Mouse (Mus musculus) thymus, postnatal 10 days (tissue): ENCODE results near the gene Mindy1.

Source experiments
- DNase-seq, 2 experiments: peaks; one replicate each; pipeline ENCODE4 v3.0.0; 2021; ENCODE audit warnings: low spot score in 2 of 2

The Mindy1 gene

DNA sequence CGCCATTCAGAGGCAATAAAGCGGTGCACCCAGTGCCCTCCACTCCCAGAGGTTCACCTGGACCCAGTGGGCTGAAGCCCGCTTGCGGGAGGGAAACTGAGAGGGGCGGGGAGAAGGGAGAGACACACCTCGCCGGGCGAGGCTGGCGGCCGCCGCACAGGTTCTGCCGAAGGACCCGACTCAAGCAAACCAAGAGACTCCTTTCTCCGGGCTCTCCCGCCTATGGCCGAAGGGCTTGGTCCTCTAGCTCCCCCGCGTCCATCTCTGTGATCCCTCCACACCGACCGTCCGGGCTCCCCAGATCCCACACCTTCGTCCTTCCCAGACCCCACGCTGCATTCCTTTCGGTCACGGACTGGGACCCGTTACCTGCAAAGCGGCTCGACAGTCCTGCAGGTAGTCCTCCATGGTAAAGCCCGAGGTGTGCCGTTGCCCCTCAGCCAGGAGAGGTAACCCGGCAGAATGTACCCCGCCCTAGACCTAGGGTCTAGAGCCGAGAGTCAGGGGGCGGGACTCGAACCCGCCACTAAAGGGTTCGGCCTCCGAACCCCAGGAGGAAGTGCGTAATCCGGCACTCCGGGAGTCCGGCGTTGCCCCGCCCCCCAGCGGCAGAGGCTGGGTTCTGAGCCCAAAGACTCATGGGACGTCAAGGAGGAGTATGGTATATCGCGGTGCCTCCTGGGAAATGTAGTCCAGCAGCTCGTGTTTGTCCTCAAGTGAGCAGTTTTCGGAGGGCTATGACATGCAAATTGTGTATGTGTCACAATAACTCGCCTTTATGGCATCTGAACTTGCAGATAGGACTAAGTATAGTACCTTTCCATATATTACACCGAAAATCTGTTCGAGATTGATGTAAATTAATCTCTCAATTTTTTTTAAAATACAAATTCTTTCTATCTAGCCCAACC is at the start of gene Mindy1, which contains the start of gene Prune1:
Gene Mindy1 (plus strand): TSS at position 130 of the 911 bp plus-strand sequence.
Gene Prune1 (minus strand): TSS at position 861 of the 911 bp plus-strand sequence.
- DNase-seq = peak; percentile 99

- DNase-seq = no peak
Observed at GRCm38 (mm10) chr3:95232771-95233170, 48.4 kb upstream of the Mindy1 start.

DNA sequence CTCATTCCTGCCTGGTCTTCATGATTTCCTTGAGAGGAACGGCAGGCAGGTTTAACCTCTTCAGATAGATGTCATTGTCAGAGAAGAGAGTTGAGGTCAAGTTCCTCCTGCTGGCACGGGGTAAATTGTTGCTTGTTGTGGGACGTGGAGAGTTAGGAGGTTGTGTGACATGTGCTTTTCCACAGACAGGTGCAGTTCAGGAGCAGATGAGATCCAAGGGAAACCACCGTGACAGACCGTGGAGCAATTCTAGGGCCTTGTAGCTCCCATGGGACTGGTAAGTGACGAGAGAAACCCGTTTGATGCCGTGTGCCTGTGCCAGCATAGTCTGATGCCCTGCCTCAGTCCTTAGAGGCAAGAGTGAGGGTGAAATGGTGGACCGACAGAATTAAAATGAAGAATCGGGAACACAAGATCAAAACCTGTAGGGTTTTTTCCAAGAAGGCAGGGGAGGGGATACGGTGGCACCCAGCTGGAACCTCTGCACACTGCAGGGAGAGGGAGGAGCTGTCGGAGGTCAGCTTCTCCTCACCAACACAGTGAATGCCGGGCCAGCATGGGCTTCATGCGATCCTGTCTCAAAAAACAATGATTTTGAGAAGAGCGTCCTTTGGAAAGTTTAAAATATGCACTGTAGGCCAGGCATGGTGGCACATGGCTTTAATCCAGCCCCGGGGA is 47.7 kb upstream of the Mindy1 start:
- no peak for DNase-seq

DNA sequence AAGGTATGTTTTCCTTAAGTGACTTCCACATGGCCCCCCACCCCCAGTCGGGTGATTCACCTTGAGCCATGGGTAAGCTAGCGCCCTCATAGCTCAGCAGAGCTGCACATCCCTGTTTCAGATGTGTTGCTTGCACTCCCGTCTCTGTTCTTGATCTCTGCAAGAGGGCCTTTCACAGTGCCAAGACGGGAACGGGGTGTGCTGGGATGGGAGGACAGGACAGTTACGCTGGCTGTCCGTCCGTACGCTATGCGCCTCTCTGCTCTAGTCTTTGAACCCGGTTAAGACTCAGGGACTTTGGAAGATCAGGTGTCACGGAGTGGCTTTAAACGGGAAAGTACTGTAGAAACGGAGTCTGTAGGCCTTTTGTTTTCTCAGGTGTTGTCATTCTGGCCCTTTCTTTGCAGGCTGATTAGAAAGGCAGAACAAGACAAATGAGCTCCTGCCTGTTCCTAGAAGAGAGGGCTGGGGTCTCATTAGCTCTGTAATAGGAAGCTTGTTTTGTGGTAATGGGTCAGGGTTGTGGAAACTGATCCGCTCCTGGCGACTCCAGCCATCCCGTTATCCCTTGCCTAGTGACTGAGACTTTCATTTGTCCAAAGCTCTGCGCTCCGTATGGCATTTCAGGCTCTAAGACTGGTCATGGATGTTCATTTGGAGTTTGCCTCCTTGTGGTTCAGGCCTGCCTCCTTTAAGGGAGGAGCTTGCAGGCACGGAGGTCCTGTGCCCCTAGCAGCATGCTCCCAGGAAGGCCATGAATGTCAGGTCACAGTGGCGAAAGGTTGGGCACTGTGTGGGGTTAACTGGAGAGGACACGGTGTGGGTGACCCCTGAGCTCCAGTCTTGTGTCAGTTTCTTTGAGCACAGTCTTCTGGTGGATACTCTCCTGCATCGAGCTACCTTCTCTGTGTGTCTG is 45.5 kb upstream of the Mindy1 start:
- DNase-seq = no peak

- DNase-seq = no peak
Observed at GRCm38 (mm10) chr3:95237541-95238099, 43.5 kb upstream of the Mindy1 start.

DNA sequence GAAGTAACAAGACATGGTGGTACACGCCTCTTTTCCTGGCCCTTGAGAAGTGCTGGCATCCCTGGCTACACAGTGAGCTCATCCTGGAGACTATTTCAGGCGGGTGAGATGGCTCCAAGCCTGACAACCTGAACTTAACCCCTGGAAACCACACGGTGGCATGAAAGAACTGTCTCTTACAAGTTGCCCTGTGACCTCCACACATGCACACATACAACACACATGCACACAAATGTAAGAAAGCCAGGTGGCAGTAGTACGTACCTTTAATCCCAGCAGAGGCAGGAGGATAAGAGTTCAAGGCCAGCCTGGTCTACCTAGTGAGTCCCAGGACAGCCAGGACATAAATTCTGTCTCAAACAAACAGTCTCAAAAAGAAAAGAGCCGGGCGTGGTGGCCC is 42.1 kb upstream of the Mindy1 start:
- DNase-seq = no peak

DNA sequence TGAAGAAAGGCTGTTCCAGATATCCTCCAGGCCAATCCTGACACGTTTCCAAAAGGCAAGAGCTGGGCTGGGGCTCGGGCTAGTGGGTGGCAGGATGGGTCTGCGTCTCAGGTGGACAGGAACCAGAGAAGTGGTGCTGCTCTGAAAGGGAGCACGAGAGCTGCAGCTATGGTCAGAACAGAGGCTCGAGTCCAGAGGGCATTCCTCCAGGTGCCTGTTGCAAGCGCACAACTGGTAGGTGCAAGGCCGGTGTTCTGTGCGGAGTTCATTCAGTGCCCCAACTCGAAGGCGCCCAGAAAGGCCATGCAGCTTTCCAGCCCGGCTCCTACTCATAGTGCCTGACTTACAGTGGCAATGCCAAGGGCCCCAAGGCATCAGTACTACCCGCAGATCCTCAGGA is 41.2 kb upstream of the Mindy1 start:
- no peak for DNase-seq

GRCm38 (mm10) chr3:95240900-95241299 is 40.2 kb upstream of the Mindy1 start:
- no peak for DNase-seq

- no peak for DNase-seq
Observed at GRCm38 (mm10) chr3:95241498-95241897, 39.6 kb upstream of the Mindy1 start, which contains the start of gene Gm128. Gm128 (minus strand) TSS chr3:95241598.

DNA sequence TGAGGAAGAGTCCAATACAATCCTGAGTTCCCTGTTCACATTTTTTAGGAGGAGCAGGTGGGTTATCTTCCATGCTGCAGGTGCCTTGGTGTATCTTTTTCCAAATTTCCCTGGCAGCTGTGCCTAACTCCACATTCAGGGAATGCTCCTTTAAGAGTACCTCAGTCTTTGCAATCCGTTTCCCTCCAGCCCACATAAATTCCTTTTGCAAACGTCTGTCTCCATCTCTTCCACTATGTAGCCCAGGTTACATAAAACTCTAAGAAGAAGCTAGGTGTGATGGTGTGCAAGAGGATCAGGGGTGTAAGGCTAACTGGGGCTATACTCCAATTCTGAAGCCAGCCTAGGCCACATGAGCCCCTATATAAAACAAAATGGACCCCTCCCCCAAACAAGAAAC is 38.1 kb upstream of the Mindy1 start:
- no peak for DNase-seq

- no peak for DNase-seq
Observed at GRCm38 (mm10) chr3:95246465-95247231, 34.5 kb upstream of the Mindy1 start.

- no peak for DNase-seq
Observed at GRCm38 (mm10) chr3:95247660-95248336, 33.3 kb upstream of the Mindy1 start.

DNA sequence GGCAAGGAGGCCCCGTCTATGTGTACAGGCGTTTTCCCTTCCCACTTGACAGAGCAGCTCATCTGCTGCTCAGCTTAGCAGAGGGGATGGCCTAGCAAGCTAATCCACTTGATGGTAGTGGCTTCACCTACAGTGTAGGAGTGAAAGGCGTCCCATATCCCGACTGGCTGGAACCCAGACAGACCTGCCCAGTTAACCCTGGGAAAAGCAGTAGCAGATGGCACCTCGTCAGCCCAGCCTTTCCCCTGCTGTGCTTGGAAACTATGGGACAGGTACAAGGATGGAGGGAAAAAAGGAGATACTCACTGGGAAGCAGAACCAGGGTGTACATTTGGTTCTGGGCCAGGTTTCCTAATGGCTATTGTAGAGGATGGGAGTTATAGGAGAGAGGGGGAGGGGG is 30.8 kb upstream of the Mindy1 start:
- DNase-seq = no peak

- DNase-seq = no peak
Observed at GRCm38 (mm10) chr3:95250783-95251424, 30.2 kb upstream of the Mindy1 start, which contains the start of gene Bnipl. Bnipl (minus strand) TSS chr3:95251193.

DNA sequence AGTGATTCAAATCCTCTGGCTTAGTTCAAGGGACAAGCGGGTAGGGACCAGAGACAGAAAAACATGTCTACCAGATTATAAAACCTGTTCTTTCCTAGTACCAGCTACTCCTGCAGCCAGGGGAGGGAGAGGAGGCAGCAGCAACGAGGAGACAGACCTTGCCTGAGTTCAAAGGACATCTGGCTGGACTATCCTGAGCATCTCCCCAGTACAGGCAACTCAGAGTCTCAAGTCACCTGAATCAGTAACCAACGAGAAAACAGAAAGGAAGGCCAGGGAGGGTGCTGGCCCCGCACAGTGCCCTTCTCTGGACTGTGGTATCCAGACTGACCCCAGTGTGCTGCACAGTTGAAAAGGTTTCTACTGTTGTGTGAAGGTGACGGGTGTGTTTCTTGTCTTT is 24.2 kb upstream of the Mindy1 start:
- DNase-seq = no peak

- no peak for DNase-seq
Observed at GRCm38 (mm10) chr3:95261975-95262374, 19.2 kb upstream of the Mindy1 start.

- DNase-seq = peak; percentile 70 to 86
Observed at GRCm38 (mm10) chr3:95263089-95263739, 17.9 kb upstream of the Mindy1 start.

GRCm38 (mm10) chr3:95264724-95265123 is 16.4 kb upstream of the Mindy1 start:
- DNase-seq = no peak

DNA sequence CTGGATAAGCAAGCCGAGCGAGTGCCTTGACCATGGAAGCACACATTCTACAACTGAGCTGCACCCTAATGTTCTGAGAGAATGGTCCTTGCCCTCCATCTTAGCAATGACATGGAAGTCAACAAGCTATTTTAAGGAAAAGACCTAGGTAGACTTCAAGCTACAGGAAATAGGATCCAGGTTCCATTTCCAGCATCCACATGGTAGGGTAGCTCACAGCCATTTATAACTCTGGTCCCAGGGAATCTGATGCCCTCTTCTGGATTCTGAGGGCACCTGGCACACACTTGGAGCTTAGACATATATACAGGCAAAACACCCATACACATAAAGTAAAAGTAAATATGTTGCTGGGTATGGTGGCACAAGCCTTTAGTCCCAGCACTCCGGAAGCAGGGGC is 15.1 kb upstream of the Mindy1 start:
- DNase-seq = no peak
